In genomic region chr9:116489787-116490186, GRCm38 (mm10) we compare ENCODE assay signal across 8 mouse cellular contexts.
A peak's percentile ranks its signal among the peaks of the same experiment; 100 is the strongest.
DNase-seq lines count a peak whose midpoint lies in the region; ATAC-seq lines count a peak whose summit lies in the region.

No protein-coding gene starts in this region.

- DNase-seq in adrenal gland, adult (ENCODE audit: inconsistent age in 2 of 2, low spot score in 1 of 2): peak; percentile 14 to 64
- no peak for DNase-seq in adrenal gland, postnatal 4 days (ENCODE audit: low spot score in 2 of 2)
- DNase-seq in left cerebral cortex, adult 18-20 months (ENCODE audit: low spot score in 2 of 2): peak; percentile 29 to 40
- DNase-seq in left cerebral cortex, adult 8-10 months (ENCODE audit: low spot score in 2 of 2): no peak
- DNase-seq in brain, adult 2 months (ENCODE audit: low read depth, low spot score): peak; percentile 35
- peak; percentile 31 for DNase-seq in kidney, postnatal 14 days
- DNase-seq in urinary bladder, postnatal 36 days (ENCODE audit: low spot score in 2 of 2): no peak

- 0 out of 2 replicates have a peak, but pooled peaks have one; percentile 30 for ATAC-seq in neutrophil, adult 5-6 weeks (ENCODE audit: extremely low read depth, insufficient number of reproducible peaks, low FRiP score, poor library complexity, severe bottlenecking)

Comparison
In these comparisons a context has a peak if more than half of its experiments do, and no peak if none do; other contexts are left out.
1. DNase-seq: peak in adrenal gland, adult (2 of 2), left cerebral cortex, adult 18-20 months (2 of 2), brain, adult 2 months (single experiment) and kidney, postnatal 14 days (single experiment); none in adrenal gland, postnatal 4 days (0 of 2), left cerebral cortex, adult 8-10 months (0 of 2) and urinary bladder, postnatal 36 days (0 of 2).